Mouse (Mus musculus): Measurements from ENCODE around the gene Rita1. TPM values are rescaled to one million over a fixed set of nuclear protein-coding genes. Genes with fewer than 3 reads are reported as not detected.

The Rita1 gene
- 22.2 and 28.6 TPM in 2 replicates for polyA plus RNA-seq (2012; rRNA removed)

GRCm38 (mm10) chr5:120612442-120612821 is at the start of gene Rita1, which contains the start of gene Ddx54:
Gene Rita1, minus strand, starts transcription at chr5:120612589.
Gene Ddx54, plus strand, starts transcription at chr5:120612739.

DNA sequence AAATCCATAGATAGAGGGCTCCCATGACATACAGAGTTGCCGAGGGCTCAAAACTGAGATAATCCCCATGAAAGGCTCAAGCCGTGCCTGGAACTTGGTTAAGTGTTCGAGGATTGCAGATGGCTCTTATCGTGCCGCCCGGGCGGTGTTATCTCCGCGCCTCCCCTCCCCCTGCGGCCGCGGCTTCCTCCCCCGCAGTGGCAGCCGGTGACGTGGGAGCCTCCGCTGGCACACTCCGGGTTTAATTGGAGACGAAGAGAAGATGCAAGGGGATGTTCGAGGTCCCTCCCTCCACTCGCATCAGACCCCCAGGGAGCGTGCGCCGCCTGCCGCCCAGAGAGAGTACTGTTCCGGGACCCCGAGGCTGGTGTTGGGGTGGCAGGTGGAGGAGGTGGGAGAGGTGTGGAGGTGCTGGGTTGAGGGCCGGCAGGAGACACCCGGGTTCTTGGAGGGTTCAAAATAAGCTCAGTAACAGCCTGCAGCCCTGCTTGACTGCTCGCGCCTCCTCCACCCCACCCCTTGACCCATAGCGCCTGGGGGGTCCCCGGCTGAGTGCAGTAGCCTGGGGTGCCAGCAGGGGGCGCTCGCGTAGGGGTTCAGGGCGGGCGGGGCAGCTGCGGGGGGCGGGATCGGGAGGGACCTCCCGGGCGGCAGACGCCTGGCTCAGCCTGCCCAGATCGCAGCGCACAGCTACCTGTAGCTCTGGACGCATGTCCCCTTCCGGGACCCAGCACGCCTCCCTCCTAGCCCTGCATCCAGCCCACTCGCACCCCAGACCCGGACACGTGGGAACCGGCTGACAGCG is 36.4 kb upstream of the Rita1 start, which contains the start of gene Rasal1:
Gene Rasal1 (plus strand): TSS at position 244 of the 805 bp plus-strand sequence.

DNA sequence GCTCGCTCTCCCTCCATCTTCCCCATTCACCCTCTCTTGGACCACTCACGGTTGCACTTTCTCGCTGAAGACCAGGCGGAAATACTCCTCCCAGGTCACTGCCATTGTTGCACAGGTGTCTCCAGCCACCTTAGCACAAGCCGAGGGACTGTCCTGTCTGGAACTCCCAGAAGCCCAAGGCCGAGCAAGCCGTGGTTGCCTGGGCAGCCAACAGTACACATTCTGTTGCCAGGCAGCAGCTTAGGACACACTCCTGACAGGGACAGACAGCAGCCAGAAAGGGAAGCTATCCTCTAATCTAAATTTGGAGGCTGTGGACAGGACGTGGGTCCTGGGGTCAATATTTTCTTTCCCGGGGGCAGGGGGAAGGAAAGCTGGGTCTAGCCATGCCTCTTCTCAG is 21.7 kb upstream of the Rita1 start, which contains the start of gene Cfap73:
Gene Cfap73 (minus strand): TSS at position 105 of the 400 bp plus-strand sequence.

GRCm38 (mm10) chr5:120588569-120589094 is 23.8 kb downstream of the Rita1 start, which contains the start of the genes Tpcn1 and Iqcd:
Gene Tpcn1, minus strand, starts transcription at chr5:120588673.
Gene Iqcd, plus strand, starts transcription at chr5:120589016.

Other genes starting within 250 kb of the Rita1 start
- 1.7 and 2.5 TPM in 2 replicates for gene Lhx5, start 180.9 kb downstream of the Rita1 start, polyA plus RNA-seq (2012; rRNA removed)
- gene Sdsl, start 139.8 kb downstream of the Rita1 start, polyA plus RNA-seq (2012; rRNA removed), result 10.0 and 10.2 TPM in 2 replicates
- not detected in 2 replicates for gene Sds, start 136.1 kb downstream of the Rita1 start, polyA plus RNA-seq (2012; rRNA removed)
- gene Plbd2, start 109.0 kb downstream of the Rita1 start, polyA plus RNA-seq (2012; rRNA removed), result 19.3 and 22.7 TPM in 2 replicates
- 10.5 and 16.0 TPM in 2 replicates for gene Slc8b1, start 101.4 kb downstream of the Rita1 start, polyA plus RNA-seq (2012; rRNA removed)
- 17.3 and 22.1 TPM in 2 replicates for gene Tpcn1, start 23.9 kb downstream of the Rita1 start, polyA plus RNA-seq (2012; rRNA removed)
- gene Iqcd, start 23.6 kb downstream of the Rita1 start, polyA plus RNA-seq (2012; rRNA removed), result 0.09 and 0.11 TPM in 2 replicates
- gene Ddx54, start 150 bp upstream of the Rita1 start, polyA plus RNA-seq (2012; rRNA removed), result 17.6 and 22.7 TPM in 2 replicates
- gene Cfap73, start 21.6 kb upstream of the Rita1 start, polyA plus RNA-seq (2012; rRNA removed), result not detected in 2 replicates
- gene Rasal1, start 36.2 kb upstream of the Rita1 start, polyA plus RNA-seq (2012; rRNA removed), result 2.4 and 2.5 TPM in 2 replicates
- gene Dtx1, start 99.3 kb upstream of the Rita1 start, polyA plus RNA-seq (2012; rRNA removed), result 3.1 and 5.5 TPM in 2 replicates
- gene Oas2, start 137.3 kb upstream of the Rita1 start, polyA plus RNA-seq (2012; rRNA removed), result 4.3 and 7.3 TPM in 2 replicates
- gene Oas3, start 165.1 kb upstream of the Rita1 start, polyA plus RNA-seq (2012; rRNA removed), result 2.0 and 2.5 TPM in 2 replicates
- gene Oas1e, start 182.9 kb upstream of the Rita1 start, polyA plus RNA-seq (2012; rRNA removed), result 0.11 TPM in 1 of 2 replicates, not detected in the other
- gene Oas1c, start 199.9 kb upstream of the Rita1 start, polyA plus RNA-seq (2012; rRNA removed), result 1.1 and 1.9 TPM in 2 replicates
- gene Oas1f, start 234.8 kb upstream of the Rita1 start, polyA plus RNA-seq (2012; rRNA removed), result not detected in 2 replicates
- gene Oas1h, start 248.8 kb upstream of the Rita1 start, polyA plus RNA-seq (2012; rRNA removed), result not detected in 2 replicates

Measured in stomach, adult 2 months (tissue).